Mouse (Mus musculus) small intestine, adult 2 months (tissue): Measurements from ENCODE around the gene Col27a1.

ENCODE experiments used
- CTCF ChIP-seq: fragments of 200-500 bp; IDR thresholded peaks from 2 replicates; pipeline ENCODE4 v1.5.1; 2012; ENCODE audit warnings: low read depth, mild to moderate bottlenecking, control low read depth, inconsistent platforms, low read length, moderate library complexity, mixed read lengths; ENCODE audit not compliant: insufficient replicate concordance, insufficient read length; ENCODE audit errors: extremely low read depth
- POLR2A ChIP-seq: fragments of 200-500 bp; IDR thresholded peaks from 2 replicates; pipeline ENCODE4 v1.6.1; 2012; ENCODE audit warnings: low read depth, mild to moderate bottlenecking, control low read depth, inconsistent platforms, low read length, moderate library complexity

DNA sequence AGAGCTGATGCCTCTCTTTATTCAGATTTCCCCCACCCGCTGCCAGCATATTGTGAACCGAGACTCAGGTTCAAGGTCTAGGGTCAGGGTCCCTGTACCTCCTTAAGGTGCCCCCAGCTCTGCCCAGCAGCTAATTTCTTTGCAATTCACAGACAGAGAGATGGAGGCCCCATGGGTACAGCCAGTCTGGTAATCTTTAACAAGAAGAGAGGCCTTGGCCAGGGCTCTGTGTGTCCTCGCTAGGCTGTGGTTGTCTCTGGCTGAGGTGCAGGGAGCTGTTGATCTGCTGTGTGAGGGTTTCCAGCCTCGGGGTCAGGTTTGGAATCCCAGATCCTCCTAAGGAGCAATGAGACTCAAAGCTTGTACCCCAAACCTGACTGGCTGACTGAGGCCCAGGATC is 48.2 kb upstream of the Col27a1 start:
- TF ChIP-seq CTCF (no peak), POLR2A (no peak)
